Mouse (Mus musculus) embryonic facial prominence, embryonic 10.5 days (tissue): ENCODE results near the gene Tle4. TPM values are rescaled to one million over a fixed set of nuclear protein-coding genes. Genes with fewer than 3 reads are reported as not detected.

Source experiments
- DNase-seq: peaks from one replicate; pipeline ENCODE4 v3.0.0-alpha.2; 2017; ENCODE audit warnings: low spot score
- H3K27ac ChIP-seq: fragments of 300-500 bp; sonication (generic); replicated peaks from 2 replicates; pipeline ENCODE4 v1.5.1; 2016; ENCODE audit warnings: mild to moderate bottlenecking
- H3K27me3 ChIP-seq: fragments of 300-500 bp; sonication (generic); replicated peaks from 2 replicates; pipeline ENCODE4 v1.6.1; 2016; ENCODE audit warnings: low read depth, mild to moderate bottlenecking; ENCODE audit not compliant: poor library complexity, severe bottlenecking
- H3K36me3 ChIP-seq: fragments of 300-500 bp; sonication (generic); replicated peaks from 2 replicates; pipeline ENCODE4 v1.6.1; 2016; ENCODE audit warnings: mild to moderate bottlenecking, moderate library complexity
- H3K4me1 ChIP-seq: fragments of 300-500 bp; sonication (generic); 2 replicates; pipeline ENCODE4 v1.6.1; 2016
- H3K4me3 ChIP-seq: fragments of 300-500 bp; sonication (generic); 2 replicates; pipeline ENCODE4 v1.5.1; 2016; ENCODE audit warnings: mild to moderate bottlenecking, moderate library complexity
- H3K9me3 ChIP-seq: fragments of 300-500 bp; sonication (generic); 2 replicates; pipeline ENCODE4 v1.6.1; 2016; ENCODE audit warnings: mild to moderate bottlenecking
- WGBS: fragments of 180-500 bp; shearing (Covaris S2); methylation state at CpG from one replicate; pipeline ENCODE4 v1.1.7; 2016; 5-methylcytosine and 5-hydroxymethylcytosine counted together
- polyA plus RNA-seq: library from polyadenylated mRNA; unstranded; fragments of >200 nt; fragmentation: Nextera tagmentation; extraction: Ambion mirVana; gene quantifications from 2 replicates; pipeline ENCODE4 v1.2.1, GENCODE M21; 2016

Tle4 gene
- polyA plus RNA-seq, 1 experiment from 2014 or later, result 21.7 TPM

- Histone ChIP-seq H3K4me3 (no peak overlapping the region), H3K36me3 (0 out of 2 replicates have a peak, but pooled peaks cover 7% of the 10 kb centered on the region), H3K4me1 (no peaks in the 10 kb centered on the region), H3K9me3 (no peaks in the 10 kb centered on the region), H3K27me3 (no peaks in the 10 kb centered on the region), H3K27ac (no peak overlapping the region)
- WGBS, result 87% methylated on average over 1 of the region's 1 CpGs
- no peak for DNase-seq
These were observed 52.4 kb downstream of the Tle4 start for GRCm38 (mm10) chr19:14545485-14545884.

GRCm38 (mm10) chr19:14543305-14543704, 54.5 kb downstream of the Tle4 start:
- Histone ChIP-seq H3K9me3 (no peaks in the 10 kb centered on the region), H3K36me3 (0 out of 2 replicates have a peak, but pooled peaks cover 7% of the 10 kb centered on the region), H3K27me3 (no peaks in the 10 kb centered on the region), H3K27ac (no peak overlapping the region), H3K4me3 (no peak overlapping the region), H3K4me1 (no peaks in the 10 kb centered on the region)
- no peak for DNase-seq
- WGBS, result 87% methylated on average over 1 of the region's 1 CpGs

- Histone ChIP-seq H3K4me3 (no peak overlapping the region), H3K27ac (no peak overlapping the region), H3K4me1 (no peaks in the 10 kb centered on the region), H3K9me3 (no peaks in the 10 kb centered on the region), H3K27me3 (no peaks in the 10 kb centered on the region), H3K36me3 (peaks cover 7% of the 10 kb centered on the region)
- WGBS, result 91% methylated on average over 3 of the region's 3 CpGs
- no peak for DNase-seq
These were observed 57.2 kb downstream of the Tle4 start for GRCm38 (mm10) chr19:14540678-14541077.

GRCm38 (mm10) chr19:14536676-14537075, 61.2 kb downstream of the Tle4 start:
- Histone ChIP-seq H3K27ac (no peak overlapping the region), H3K27me3 (no peaks in the 10 kb centered on the region), H3K4me3 (no peak overlapping the region), H3K36me3 (peaks cover 17% of the 10 kb centered on the region), H3K4me1 (no peaks in the 10 kb centered on the region), H3K9me3 (no peaks in the 10 kb centered on the region)
- DNase-seq, result no peak
- WGBS, result 91% methylated on average over 2 of the region's 2 CpGs

GRCm38 (mm10) chr19:14534447-14534846, 63.4 kb downstream of the Tle4 start:
- Histone ChIP-seq H3K4me1 (no peaks in the 10 kb centered on the region), H3K27ac (no peak overlapping the region), H3K27me3 (no peaks in the 10 kb centered on the region), H3K4me3 (no peak overlapping the region), H3K9me3 (no peaks in the 10 kb centered on the region), H3K36me3 (peaks cover 17% of the 10 kb centered on the region)
- DNase-seq, result no peak

GRCm38 (mm10) chr19:14532861-14533260, 65.0 kb downstream of the Tle4 start:
- H3K4me1 ChIP-seq, result no peaks in the 10 kb centered on the region
- H3K27me3 ChIP-seq, result no peaks in the 10 kb centered on the region
- 95% methylated on average over 6 of the region's 6 CpGs for WGBS
- DNase-seq, result no peak
- no peaks in the 10 kb centered on the region for H3K9me3 ChIP-seq
- H3K27ac ChIP-seq, result no peak overlapping the region
- H3K36me3 ChIP-seq, result peaks cover 17% of the 10 kb centered on the region
- H3K4me3 ChIP-seq, result no peak overlapping the region

GRCm38 (mm10) chr19:14520098-14520802, 77.6 kb downstream of the Tle4 start:
- DNase-seq, result no peak
- no peak overlapping the region for H3K4me3 ChIP-seq
- H3K27me3 ChIP-seq, result no peaks in the 10 kb centered on the region
- no peaks in the 10 kb centered on the region for H3K9me3 ChIP-seq
- H3K27ac ChIP-seq, result no peak overlapping the region
- WGBS, result 81% methylated on average over 2 of the region's 2 CpGs
- H3K4me1 ChIP-seq, result 0 out of 2 replicates have a peak, but pooled peaks cover 5% of the 10 kb centered on the region
- H3K36me3 ChIP-seq, result peaks cover 25% of the 10 kb centered on the region

GRCm38 (mm10) chr19:14519186-14519585, 78.7 kb downstream of the Tle4 start:
- no peaks in the 10 kb centered on the region for H3K9me3 ChIP-seq
- no peak overlapping the region for H3K4me3 ChIP-seq
- WGBS, result 90% methylated on average over 7 of the region's 7 CpGs

GRCm38 (mm10) chr19:14518438-14519044, 79.3 kb downstream of the Tle4 start:
- Histone ChIP-seq H3K27ac (no peak overlapping the region), H3K4me3 (no peak overlapping the region), H3K36me3 (peaks cover 33% of the 10 kb centered on the region), H3K27me3 (no peaks in the 10 kb centered on the region), H3K4me1 (0 out of 2 replicates have a peak, but pooled peaks cover 7% of the 10 kb centered on the region), H3K9me3 (no peaks in the 10 kb centered on the region)
- WGBS, result 65% methylated on average over 9 of the region's 9 CpGs
- DNase-seq, result peak; percentile 12

More at GRCm38 (mm10) chr19:14519186-14519585, 78.7 kb downstream of the Tle4 start:
- 0 out of 2 replicates have a peak, but pooled peaks cover 7% of the 10 kb centered on the region for H3K4me1 ChIP-seq
- no peak for DNase-seq
- no peaks in the 10 kb centered on the region for H3K27me3 ChIP-seq
- peaks cover 33% of the 10 kb centered on the region for H3K36me3 ChIP-seq
- H3K27ac ChIP-seq, result no peak overlapping the region

- Histone ChIP-seq H3K4me3 (no peak overlapping the region), H3K27me3 (no peaks in the 10 kb centered on the region), H3K4me1 (0 out of 2 replicates have a peak, but pooled peaks cover 7% of the 10 kb centered on the region), H3K36me3 (peaks cover 36% of the 10 kb centered on the region), H3K9me3 (no peaks in the 10 kb centered on the region), H3K27ac (no peak overlapping the region)
- 95% methylated on average over 1 of the region's 1 CpGs for WGBS
- DNase-seq, result no peak
These were observed 81.4 kb downstream of the Tle4 start for GRCm38 (mm10) chr19:14516420-14516819.

- Histone ChIP-seq H3K27ac (no peak overlapping the region), H3K27me3 (no peaks in the 10 kb centered on the region; the same call in 1 of the 2 replicates), H3K36me3 (peaks cover 11% of the 10 kb centered on the region), H3K4me3 (no peak overlapping the region), H3K9me3 (no peaks in the 10 kb centered on the region), H3K4me1 (peaks cover 40% of the 10 kb centered on the region)
- 35% methylated on average over 4 of the region's 4 CpGs for WGBS
- no peak for DNase-seq
These were observed 89.0 kb downstream of the Tle4 start for GRCm38 (mm10) chr19:14508819-14509218.

GRCm38 (mm10) chr19:14507911-14508310, 89.9 kb downstream of the Tle4 start:
- no peak overlapping the region for H3K4me3 ChIP-seq
- H3K27me3 ChIP-seq, result no peaks in the 10 kb centered on the region; the same call in 1 of the 2 replicates
- 64% methylated on average over 2 of the region's 2 CpGs for WGBS
- H3K36me3 ChIP-seq, result peaks cover 7% of the 10 kb centered on the region; the same call in 1 of the 2 replicates
- no peaks in the 10 kb centered on the region for H3K9me3 ChIP-seq
- H3K4me1 ChIP-seq, result peaks cover 44% of the 10 kb centered on the region
- DNase-seq, result no peak
- H3K27ac ChIP-seq, result no peak overlapping the region
